Mouse (Mus musculus): ENCODE data around the gene Itga6. TPM values are rescaled to one million over a fixed set of nuclear protein-coding genes. Genes with fewer than 3 reads are reported as not detected.

The Itga6 gene
- polyA plus RNA-seq, 1 experiment from 2014 or later = 59.5 TPM

DNA sequence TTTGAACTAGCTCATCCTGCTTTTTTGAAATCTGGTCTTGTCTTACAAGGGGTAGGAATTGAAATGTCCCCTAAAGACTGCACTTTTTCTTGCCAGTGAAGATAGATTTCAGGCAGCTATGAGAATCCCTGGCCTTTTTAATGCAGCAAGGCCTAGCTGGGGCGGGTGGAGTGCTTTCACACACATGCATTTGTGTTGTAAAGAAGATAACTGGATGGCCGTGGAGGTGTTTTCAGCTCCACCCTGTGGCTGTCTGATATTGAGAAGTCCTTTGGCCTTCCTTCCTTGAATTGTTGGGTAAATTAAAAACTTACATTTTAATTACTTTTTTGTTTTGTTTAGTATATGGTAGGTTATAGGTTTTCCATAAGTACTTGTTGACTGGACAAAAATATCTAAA lies 133.0 kb downstream of the Itga6 start:
- H3K27ac ChIP-seq (ENCODE audit: low read depth, low read length) = no peak overlapping the region
- H3K9me3 ChIP-seq (ENCODE audit: control insufficient read depth, low read length) = no peaks in the 10 kb centered on the region
- 74% methylated on average over 2 of the region's 2 CpGs for WGBS
- H3K27me3 ChIP-seq (ENCODE audit: control insufficient read depth, insufficient read depth, low read length) = no peaks in the 10 kb centered on the region
- H3K36me3 ChIP-seq (ENCODE audit: control insufficient read depth, insufficient read depth, low read length) = no peaks in the 10 kb centered on the region
- no peak overlapping the region for H3K4me2 ChIP-seq (ENCODE audit: low read depth, low read length, severe bottlenecking)
- H3K4me1 ChIP-seq (replicated peaks; ENCODE audit: control insufficient read depth, insufficient read depth, low read length) = peaks cover 2% of the 10 kb centered on the region; the same call in 1 of the 2 replicates
- no peak for DNase-seq (ENCODE audit: low spot score)
- ATAC-seq (replicated peaks; ENCODE audit: low FRiP score) = no peak
- no peak overlapping the region for H3K4me3 ChIP-seq (ENCODE audit: low read depth, low read length)
- no peak overlapping the region for H3K9ac ChIP-seq (ENCODE audit: low read length)

- H3K27me3 ChIP-seq (ENCODE audit: control insufficient read depth, insufficient read depth, low read length) = no peaks in the 10 kb centered on the region
- no peak overlapping the region for H3K9ac ChIP-seq (ENCODE audit: low read length)
- no peaks in the 10 kb centered on the region for H3K9me3 ChIP-seq (ENCODE audit: control insufficient read depth, low read length)
- H3K4me3 ChIP-seq (ENCODE audit: low read depth, low read length) = no peak overlapping the region
- DNase-seq (ENCODE audit: low spot score) (no peak), ATAC-seq (replicated peaks; ENCODE audit: low FRiP score) (no peak)
- no peaks in the 10 kb centered on the region for H3K36me3 ChIP-seq (ENCODE audit: control insufficient read depth, insufficient read depth, low read length)
- H3K4me1 ChIP-seq (replicated peaks; ENCODE audit: control insufficient read depth, insufficient read depth, low read length) = no peaks in the 10 kb centered on the region; the same call in 1 of the 2 replicates
- no peak overlapping the region for H3K27ac ChIP-seq (ENCODE audit: low read depth, low read length)
- no peak overlapping the region for H3K4me2 ChIP-seq (ENCODE audit: low read depth, low read length, severe bottlenecking)
Observed at GRCm38 (mm10) chr2:71878943-71879342, 133.5 kb downstream of the Itga6 start.

- Histone ChIP-seq H3K9me3 (ENCODE audit: control insufficient read depth, low read length) (no peaks in the 10 kb centered on the region), H3K36me3 (ENCODE audit: control insufficient read depth, insufficient read depth, low read length) (no peaks in the 10 kb centered on the region), H3K9ac (ENCODE audit: low read length) (no peak overlapping the region), H3K4me3 (ENCODE audit: low read depth, low read length) (no peak overlapping the region), H3K4me2 (ENCODE audit: low read depth, low read length, severe bottlenecking) (no peak overlapping the region), H3K27me3 (ENCODE audit: control insufficient read depth, insufficient read depth, low read length) (no peaks in the 10 kb centered on the region), H3K4me1 (replicated peaks; ENCODE audit: control insufficient read depth, insufficient read depth, low read length) (no peaks in the 10 kb centered on the region), H3K27ac (ENCODE audit: low read depth, low read length) (no peak overlapping the region)
- DNase-seq (ENCODE audit: low spot score) (no peak), ATAC-seq (replicated peaks; ENCODE audit: low FRiP score) (no peak)
- WGBS = 87% methylated on average over 19 of the region's 19 CpGs
Observed at GRCm38 (mm10) chr2:71882914-71883651, 137.7 kb downstream of the Itga6 start.

- H3K36me3 ChIP-seq (ENCODE audit: control insufficient read depth, insufficient read depth, low read length) = no peaks in the 10 kb centered on the region; the same call in 1 of the 2 replicates
- DNase-seq (ENCODE audit: low spot score) = no peak
Observed at GRCm38 (mm10) chr2:71887269-71887668, 141.9 kb downstream of the Itga6 start.

DNA sequence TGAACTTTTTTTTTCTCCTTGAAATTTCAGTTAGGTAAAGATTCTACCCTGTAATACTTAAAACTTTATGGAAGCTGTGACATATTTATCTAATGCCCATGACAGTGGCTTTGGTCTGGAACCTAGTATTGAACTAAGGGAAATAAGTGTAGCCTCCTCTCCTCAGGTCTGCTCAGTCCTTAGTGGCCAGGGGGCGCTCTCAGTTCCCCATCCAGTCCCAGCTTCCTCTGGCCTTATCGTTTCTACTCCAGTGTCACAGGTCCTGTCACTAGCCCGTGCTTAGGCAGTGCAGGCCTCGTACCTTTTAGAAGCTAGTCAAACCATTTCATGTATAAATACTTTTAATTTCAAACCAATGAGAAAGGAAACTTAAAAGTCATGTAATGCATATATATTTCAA lies 143.0 kb downstream of the Itga6 start:
- Histone ChIP-seq H3K4me3 (ENCODE audit: low read depth, low read length) (no peak overlapping the region), H3K36me3 (ENCODE audit: control insufficient read depth, insufficient read depth, low read length) (no peaks in the 10 kb centered on the region; the same call in none of the 2 replicates), H3K4me1 (replicated peaks; ENCODE audit: control insufficient read depth, insufficient read depth, low read length) (no peaks in the 10 kb centered on the region), H3K9me3 (ENCODE audit: control insufficient read depth, low read length) (no peaks in the 10 kb centered on the region), H3K27ac (ENCODE audit: low read depth, low read length) (no peak overlapping the region), H3K4me2 (ENCODE audit: low read depth, low read length, severe bottlenecking) (no peak overlapping the region), H3K9ac (ENCODE audit: low read length) (no peak overlapping the region), H3K27me3 (ENCODE audit: control insufficient read depth, insufficient read depth, low read length) (no peaks in the 10 kb centered on the region)
- DNase-seq (ENCODE audit: low spot score) (no peak), ATAC-seq (replicated peaks; ENCODE audit: low FRiP score) (no peak)
- 79% methylated on average over 4 of the region's 4 CpGs for WGBS

More at GRCm38 (mm10) chr2:71887269-71887668, 141.9 kb downstream of the Itga6 start:
- 95% methylated on average over 4 of the region's 4 CpGs for WGBS
- Histone ChIP-seq H3K4me1 (replicated peaks; ENCODE audit: control insufficient read depth, insufficient read depth, low read length) (no peaks in the 10 kb centered on the region), H3K4me3 (ENCODE audit: low read depth, low read length) (no peak overlapping the region), H3K9ac (ENCODE audit: low read length) (no peak overlapping the region), H3K4me2 (ENCODE audit: low read depth, low read length, severe bottlenecking) (no peak overlapping the region), H3K27ac (ENCODE audit: low read depth, low read length) (no peak overlapping the region), H3K27me3 (ENCODE audit: control insufficient read depth, insufficient read depth, low read length) (no peaks in the 10 kb centered on the region), H3K9me3 (ENCODE audit: control insufficient read depth, low read length) (no peaks in the 10 kb centered on the region)
- no peak for ATAC-seq (replicated peaks; ENCODE audit: low FRiP score)

DNA sequence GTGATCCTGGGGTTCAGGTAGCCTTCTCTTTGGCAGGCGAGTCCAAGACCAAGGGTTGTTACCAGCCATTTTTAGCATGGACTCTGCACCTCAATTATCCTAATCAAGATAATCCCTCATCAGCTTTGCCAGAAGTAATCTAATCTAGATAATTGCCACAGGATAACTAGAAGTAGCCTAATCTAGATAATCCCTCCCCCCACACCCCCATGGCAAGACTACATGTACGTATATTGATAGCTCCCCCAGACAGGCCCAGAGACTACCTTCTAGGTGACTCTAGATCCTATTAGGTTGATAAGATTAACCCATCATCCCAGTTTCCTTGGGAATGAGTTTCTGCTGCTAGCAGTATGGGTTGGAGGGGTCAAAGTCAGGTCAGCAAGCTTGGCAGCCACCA lies 146.1 kb downstream of the Itga6 start:
- Histone ChIP-seq H3K9ac (ENCODE audit: low read length) (no peak overlapping the region), H3K4me3 (ENCODE audit: low read depth, low read length) (no peak overlapping the region), H3K36me3 (ENCODE audit: control insufficient read depth, insufficient read depth, low read length) (no peaks in the 10 kb centered on the region; the same call in none of the 2 replicates), H3K4me2 (ENCODE audit: low read depth, low read length, severe bottlenecking) (no peak overlapping the region), H3K27ac (ENCODE audit: low read depth, low read length) (no peak overlapping the region), H3K4me1 (replicated peaks; ENCODE audit: control insufficient read depth, insufficient read depth, low read length) (no peaks in the 10 kb centered on the region), H3K9me3 (ENCODE audit: control insufficient read depth, low read length) (no peaks in the 10 kb centered on the region), H3K27me3 (ENCODE audit: control insufficient read depth, insufficient read depth, low read length) (no peaks in the 10 kb centered on the region)
- WGBS = 86% methylated on average over 2 of the region's 2 CpGs
- DNase-seq (ENCODE audit: low spot score) = no peak
- ATAC-seq (replicated peaks; ENCODE audit: low FRiP score) = no peak

- 95% methylated on average over 7 of the region's 7 CpGs for WGBS
- Histone ChIP-seq H3K36me3 (ENCODE audit: control insufficient read depth, insufficient read depth, low read length) (no peaks in the 10 kb centered on the region; the same call in none of the 2 replicates), H3K27ac (ENCODE audit: low read depth, low read length) (no peak overlapping the region), H3K9ac (ENCODE audit: low read length) (no peak overlapping the region), H3K4me2 (ENCODE audit: low read depth, low read length, severe bottlenecking) (no peak overlapping the region), H3K9me3 (ENCODE audit: control insufficient read depth, low read length) (no peaks in the 10 kb centered on the region), H3K4me1 (replicated peaks; ENCODE audit: control insufficient read depth, insufficient read depth, low read length) (no peaks in the 10 kb centered on the region; the same call in 1 of the 2 replicates), H3K4me3 (ENCODE audit: low read depth, low read length) (no peak overlapping the region), H3K27me3 (ENCODE audit: control insufficient read depth, insufficient read depth, low read length) (no peaks in the 10 kb centered on the region)
- no peak for DNase-seq (ENCODE audit: low spot score)
- no peak for ATAC-seq (replicated peaks; ENCODE audit: low FRiP score)
Observed at GRCm38 (mm10) chr2:71892741-71893349, 147.4 kb downstream of the Itga6 start.

GRCm38 (mm10) chr2:71895596-71896286 lies 150.3 kb downstream of the Itga6 start:
- no peaks in the 10 kb centered on the region for H3K27me3 ChIP-seq (ENCODE audit: control insufficient read depth, insufficient read depth, low read length)
- no peak overlapping the region for H3K4me3 ChIP-seq (ENCODE audit: low read depth, low read length)
- no peaks in the 10 kb centered on the region; the same call in 1 of the 2 replicates for H3K4me1 ChIP-seq (replicated peaks; ENCODE audit: control insufficient read depth, insufficient read depth, low read length)
- no peaks in the 10 kb centered on the region; the same call in 1 of the 2 replicates for H3K36me3 ChIP-seq (ENCODE audit: control insufficient read depth, insufficient read depth, low read length)
- no peak overlapping the region for H3K9ac ChIP-seq (ENCODE audit: low read length)
- ATAC-seq (replicated peaks; ENCODE audit: low FRiP score) (no peak), DNase-seq (ENCODE audit: low spot score) (no peak)
- H3K9me3 ChIP-seq (ENCODE audit: control insufficient read depth, low read length) = no peaks in the 10 kb centered on the region
- H3K4me2 ChIP-seq (ENCODE audit: low read depth, low read length, severe bottlenecking) = no peak overlapping the region
- 94% methylated on average over 13 of the region's 13 CpGs for WGBS
- no peak overlapping the region for H3K27ac ChIP-seq (ENCODE audit: low read depth, low read length)
